Mouse (Mus musculus) heart, adult 2 months (tissue): Measurements from ENCODE around the gene Smarcd3.

ENCODE experiments used
- CTCF ChIP-seq: fragments of 200-600 bp; IDR thresholded peaks from 2 replicates; pipeline ENCODE4 v1.8.1; 2022; ENCODE audit warnings: antibody characterized with exemption, mild to moderate bottlenecking, moderate library complexity
- POLR2A ChIP-seq: fragments of 200-500 bp; IDR thresholded peaks from 2 replicates; pipeline ENCODE4 v1.6.1; 2011; ENCODE audit warnings: mild to moderate bottlenecking, low read depth, low read length, control low read depth; ENCODE audit not compliant: insufficient read depth

DNA sequence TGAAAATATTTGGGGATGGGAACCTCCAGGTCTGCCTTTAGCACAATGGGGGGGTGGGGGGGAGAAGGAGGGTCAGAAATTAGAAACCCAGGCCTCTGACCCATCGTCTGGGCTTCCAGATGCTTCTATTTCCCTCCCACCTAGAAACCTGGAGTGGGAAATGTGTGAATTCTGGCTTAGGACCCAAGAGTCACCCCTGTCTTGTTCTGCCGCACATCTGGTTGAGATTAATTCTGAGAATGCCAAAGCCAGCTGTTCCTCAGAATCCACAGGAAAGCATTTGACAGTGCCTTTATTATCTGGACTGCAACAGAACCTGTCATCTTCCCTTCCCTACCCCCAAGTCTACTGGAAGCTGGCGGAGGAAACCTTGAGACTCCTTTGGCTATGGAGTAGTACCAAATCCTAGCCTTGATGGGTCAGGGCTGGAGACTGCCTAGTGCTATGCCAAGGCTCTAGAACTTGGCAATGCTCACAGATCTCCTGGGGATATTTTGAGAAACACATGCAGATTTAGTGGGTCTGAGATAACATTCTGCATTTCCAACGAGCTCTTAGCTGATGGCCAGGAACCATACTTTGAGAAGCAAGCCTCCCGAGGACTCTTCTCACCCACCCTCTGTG is 70.5 kb downstream of the Smarcd3 start:
- TF ChIP-seq CTCF = no peak
- TF ChIP-seq POLR2A = no peak
